Mouse (Mus musculus) limb, embryonic 10.5 days (tissue): ENCODE data around the gene Myo5c. TPM values are rescaled to one million over a fixed set of nuclear protein-coding genes. Genes with fewer than 3 reads are reported as not detected.

ENCODE experiments used
- DNase-seq: peaks from one replicate; pipeline ENCODE4 v3.0.0-alpha.2; 2017; ENCODE audit warnings: low spot score
- H3K27ac ChIP-seq: fragments of 300-500 bp; sonication (generic); 2 replicates; pipeline ENCODE4 v1.5.1; 2016; ENCODE audit warnings: mild to moderate bottlenecking
- H3K27me3 ChIP-seq: fragments of 300-500 bp; sonication (generic); 2 replicates; pipeline ENCODE4 v1.6.1; 2016; ENCODE audit warnings: low read depth, mild to moderate bottlenecking; ENCODE audit not compliant: poor library complexity, severe bottlenecking
- H3K36me3 ChIP-seq: fragments of 300-500 bp; sonication (generic); 2 replicates; pipeline ENCODE4 v1.6.1; 2016; ENCODE audit warnings: mild to moderate bottlenecking, moderate library complexity
- H3K4me1 ChIP-seq: fragments of 300-500 bp; sonication (generic); 2 replicates; pipeline ENCODE4 v1.6.1; 2016
- H3K4me3 ChIP-seq: fragments of 300-500 bp; sonication (generic); 2 replicates; pipeline ENCODE4 v1.5.1; 2016; ENCODE audit warnings: mild to moderate bottlenecking, moderate library complexity
- H3K9me3 ChIP-seq: fragments of 300-500 bp; sonication (generic); replicated peaks from 2 replicates; pipeline ENCODE4 v1.6.1; 2016; ENCODE audit warnings: mild to moderate bottlenecking
- WGBS: fragments of 180-500 bp; shearing (Covaris S2); methylation state at CpG from one replicate; pipeline ENCODE4 v1.1.7; 2016; 5-methylcytosine and 5-hydroxymethylcytosine counted together
- polyA plus RNA-seq: library from polyadenylated mRNA; unstranded; fragments of >200 nt; fragmentation: Nextera tagmentation; extraction: Ambion mirVana; gene quantifications from 2 replicates; pipeline ENCODE4 v1.2.1, GENCODE M21; 2016

The Myo5c gene
- polyA plus RNA-seq, 1 experiment from 2014 or later, result 0.41 TPM

GRCm38 (mm10) chr9:75322099-75322885 lies 90.5 kb downstream of the Myo5c start:
- peaks cover 6% of the 10 kb centered on the region for H3K4me1 ChIP-seq
- 80% methylated on average over 13 of the region's 13 CpGs for WGBS
- H3K27ac ChIP-seq, result no peak overlapping the region
- H3K27me3 ChIP-seq, result no peaks in the 10 kb centered on the region
- no peaks in the 10 kb centered on the region for H3K36me3 ChIP-seq
- H3K9me3 ChIP-seq, result no peaks in the 10 kb centered on the region
- H3K4me3 ChIP-seq, result no peak overlapping the region
- no peak for DNase-seq

GRCm38 (mm10) chr9:75328047-75328446 lies 96.2 kb downstream of the Myo5c start:
- WGBS, result 98% methylated on average over 3 of the region's 3 CpGs
- no peak overlapping the region for H3K4me3 ChIP-seq
- no peaks in the 10 kb centered on the region for H3K27me3 ChIP-seq
- H3K4me1 ChIP-seq, result no peaks in the 10 kb centered on the region
- H3K36me3 ChIP-seq, result peaks cover 18% of the 10 kb centered on the region; the same call in 1 of the 2 replicates
- no peaks in the 10 kb centered on the region for H3K9me3 ChIP-seq
- no peak overlapping the region for H3K27ac ChIP-seq
- no peak for DNase-seq

GRCm38 (mm10) chr9:75330821-75331220 lies 99.0 kb downstream of the Myo5c start:
- Histone ChIP-seq H3K27me3 (no peaks in the 10 kb centered on the region), H3K27ac (no peak overlapping the region), H3K4me3 (no peak overlapping the region), H3K4me1 (no peaks in the 10 kb centered on the region), H3K9me3 (no peaks in the 10 kb centered on the region), H3K36me3 (peaks cover 32% of the 10 kb centered on the region)
- DNase-seq, result no peak
- WGBS, result 95% methylated on average over 8 of the region's 8 CpGs

DNA sequence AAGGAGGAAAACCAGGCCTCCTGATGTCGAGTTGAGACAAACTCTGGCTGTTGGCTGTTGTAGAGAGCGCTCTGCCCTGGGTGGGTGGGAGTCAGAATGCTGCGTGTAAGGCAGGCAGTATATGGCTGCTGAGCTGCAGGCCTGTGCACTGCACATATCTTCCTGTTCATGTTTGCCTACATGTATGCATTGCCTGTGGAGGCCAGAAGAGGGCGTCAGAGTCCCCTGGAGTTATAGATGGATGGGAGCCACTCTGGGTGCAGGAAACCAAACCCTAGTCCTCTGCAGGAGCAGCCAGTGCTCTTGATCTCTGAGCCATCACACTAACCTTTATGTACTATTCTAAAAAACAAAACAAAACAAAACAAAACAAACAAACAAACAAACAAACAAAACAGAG lies 102.6 kb downstream of the Myo5c start:
- H3K27me3 ChIP-seq, result no peaks in the 10 kb centered on the region
- H3K27ac ChIP-seq, result no peak overlapping the region
- 80% methylated on average over 4 of the region's 4 CpGs for WGBS
- no peaks in the 10 kb centered on the region for H3K9me3 ChIP-seq
- H3K4me1 ChIP-seq, result no peaks in the 10 kb centered on the region
- H3K36me3 ChIP-seq, result peaks cover 36% of the 10 kb centered on the region
- H3K4me3 ChIP-seq, result no peak overlapping the region
- DNase-seq, result no peak

DNA sequence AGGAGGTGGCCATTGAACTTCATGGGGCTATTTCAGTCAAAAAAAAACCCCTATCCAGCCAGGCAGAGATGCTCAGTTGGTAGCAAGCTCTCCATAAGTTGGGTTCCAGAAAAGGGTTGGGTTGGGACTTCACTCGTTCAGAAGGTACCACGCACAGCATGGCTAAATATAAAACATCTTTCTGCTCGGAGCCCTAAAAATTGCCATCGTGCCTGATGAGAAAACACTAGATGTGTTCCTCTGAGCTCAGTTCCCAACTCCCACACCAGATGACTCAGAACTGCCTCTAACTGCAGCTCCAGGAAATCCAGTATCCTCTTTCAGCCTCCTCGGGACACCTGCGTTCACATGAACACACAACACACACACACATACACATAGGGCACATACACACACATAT lies 106.2 kb downstream of the Myo5c start:
- WGBS, result 91% methylated on average over 6 of the region's 6 CpGs

GRCm38 (mm10) chr9:75342433-75342832 lies 110.6 kb downstream of the Myo5c start:
- Histone ChIP-seq H3K27ac (no peak overlapping the region), H3K36me3 (peaks cover 10% of the 10 kb centered on the region), H3K27me3 (no peaks in the 10 kb centered on the region), H3K9me3 (no peaks in the 10 kb centered on the region), H3K4me1 (no peaks in the 10 kb centered on the region), H3K4me3 (no peak overlapping the region)
- WGBS, result 93% methylated on average over 4 of the region's 4 CpGs
- DNase-seq, result no peak

More for the DNA sequence above, 106.2 kb downstream of the Myo5c start:
- Histone ChIP-seq H3K27ac (no peak overlapping the region), H3K27me3 (no peaks in the 10 kb centered on the region), H3K4me1 (no peaks in the 10 kb centered on the region), H3K9me3 (no peaks in the 10 kb centered on the region), H3K36me3 (peaks cover 25% of the 10 kb centered on the region), H3K4me3 (no peak overlapping the region)
- DNase-seq, result no peak

- Histone ChIP-seq H3K27me3 (no peaks in the 10 kb centered on the region), H3K9me3 (no peaks in the 10 kb centered on the region), H3K36me3 (no peaks in the 10 kb centered on the region), H3K27ac (no peak within 1 kb of the TSS), H3K4me1 (no peaks in the 10 kb centered on the region), H3K4me3 (no peak within 1 kb of the TSS)
- 89% methylated on average over 5 of the region's 5 CpGs for WGBS
- no peak for DNase-seq
Measured at GRCm38 (mm10) chr9:75347458-75347857, 115.6 kb downstream of the Myo5c start, which contains the start of gene Bcl2l10. TSS of gene Bcl2l10 (plus strand) at chr9:75347758.

GRCm38 (mm10) chr9:75348066-75348465 lies 116.2 kb downstream of the Myo5c start:
- Histone ChIP-seq H3K27ac (no peak overlapping the region), H3K9me3 (no peaks in the 10 kb centered on the region)
- DNase-seq, result no peak

GRCm38 (mm10) chr9:75348641-75349040 lies 116.8 kb downstream of the Myo5c start:
- H3K9me3 ChIP-seq, result no peaks in the 10 kb centered on the region
- no peak for DNase-seq
- H3K4me3 ChIP-seq, result no peak overlapping the region
- no peak overlapping the region for H3K27ac ChIP-seq
- H3K36me3 ChIP-seq, result no peaks in the 10 kb centered on the region
- H3K4me1 ChIP-seq, result no peaks in the 10 kb centered on the region
- H3K27me3 ChIP-seq, result no peaks in the 10 kb centered on the region
- WGBS, result 67% methylated on average over 3 of the region's 3 CpGs

More at GRCm38 (mm10) chr9:75348066-75348465, 116.2 kb downstream of the Myo5c start:
- H3K4me3 ChIP-seq, result no peak overlapping the region
- H3K27me3 ChIP-seq, result no peaks in the 10 kb centered on the region
- WGBS, result 93% methylated on average over 17 of the region's 17 CpGs
- H3K36me3 ChIP-seq, result no peaks in the 10 kb centered on the region
- no peaks in the 10 kb centered on the region for H3K4me1 ChIP-seq

GRCm38 (mm10) chr9:75353094-75353493 lies 121.3 kb downstream of the Myo5c start:
- no peaks in the 10 kb centered on the region for H3K27me3 ChIP-seq
- H3K4me3 ChIP-seq, result no peak overlapping the region
- H3K4me1 ChIP-seq, result no peaks in the 10 kb centered on the region
- H3K9me3 ChIP-seq, result no peaks in the 10 kb centered on the region
- no peak overlapping the region for H3K27ac ChIP-seq
- H3K36me3 ChIP-seq, result no peaks in the 10 kb centered on the region
- WGBS, result 75% methylated on average over 8 of the region's 8 CpGs
- DNase-seq, result no peak

Other genes with a start within 250 kb of the Myo5c start
- gene Arpp19, start 194.4 kb upstream of the Myo5c start, polyA plus RNA-seq, result 364 and 386 TPM in 2 replicates
- 17.6 and 19.8 TPM in 2 replicates for gene Myo5a, start 161.0 kb upstream of the Myo5c start, polyA plus RNA-seq
- 14.3 and 17.8 TPM in 2 replicates for gene Gnb5, start 74.3 kb downstream of the Myo5c start, polyA plus RNA-seq
- gene Bcl2l10, start 115.7 kb downstream of the Myo5c start, polyA plus RNA-seq, result not detected in 2 replicates
- gene Mapk6, start 178.0 kb downstream of the Myo5c start, polyA plus RNA-seq, result 141 and 146 TPM in 2 replicates
- gene Leo1, start 209.5 kb downstream of the Myo5c start, polyA plus RNA-seq, result 49.4 and 58.3 TPM in 2 replicates